Mouse (Mus musculus): ENCODE data around the gene Zfp759.
"Not testable (repeated sequence)": the region's sequence is repeated elsewhere in the genome, so short reads cannot be mapped to it uniquely, and the experiment has no call there.

Gene Zfp759

DNA sequence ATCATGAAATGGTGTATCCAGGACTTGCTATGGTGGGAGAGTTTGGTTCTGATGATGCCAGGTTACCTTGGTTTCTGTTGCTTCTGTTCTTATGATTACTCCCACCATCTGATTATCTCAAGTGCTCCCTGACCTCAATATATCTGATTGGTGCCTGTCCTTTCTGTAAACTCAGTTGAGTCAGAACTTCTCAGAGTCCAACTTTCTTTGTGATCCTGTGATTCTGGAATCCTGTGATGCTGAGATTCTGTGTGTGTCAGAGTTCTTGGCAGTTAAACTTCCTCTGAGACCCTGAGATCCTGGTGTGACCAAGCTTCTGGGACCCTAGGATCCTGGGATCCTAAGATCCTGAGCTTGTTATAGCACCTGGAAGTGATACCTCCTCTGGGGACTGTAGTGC is at the start of gene Zfp759:
TSS of gene Zfp759 (plus strand) at position 301 of the 400 bp plus-strand sequence.
- not testable (repeated sequence) for DNase-seq (ENCODE audit: low spot score)

DNA sequence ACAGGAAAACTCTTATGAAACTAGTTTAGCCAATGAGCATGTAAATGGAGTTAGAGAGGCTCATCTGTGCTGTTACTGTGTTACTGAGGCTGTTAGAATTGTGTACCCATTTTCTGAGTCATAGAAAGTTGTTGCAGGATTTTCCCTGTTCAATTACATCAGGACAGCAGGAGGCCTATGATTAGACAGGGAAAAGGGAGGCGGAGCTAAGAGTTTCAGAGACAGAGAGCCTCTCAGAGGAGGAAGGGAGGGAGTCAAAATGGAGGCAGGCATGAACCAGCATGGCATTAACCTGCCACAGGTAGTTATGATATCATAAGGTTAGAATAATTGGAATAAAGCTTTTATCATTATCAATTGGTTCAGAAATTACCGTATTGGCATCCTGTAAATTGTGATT is 48.7 kb upstream of the Zfp759 start:
- no peak for DNase-seq (ENCODE audit: low spot score)

DNA sequence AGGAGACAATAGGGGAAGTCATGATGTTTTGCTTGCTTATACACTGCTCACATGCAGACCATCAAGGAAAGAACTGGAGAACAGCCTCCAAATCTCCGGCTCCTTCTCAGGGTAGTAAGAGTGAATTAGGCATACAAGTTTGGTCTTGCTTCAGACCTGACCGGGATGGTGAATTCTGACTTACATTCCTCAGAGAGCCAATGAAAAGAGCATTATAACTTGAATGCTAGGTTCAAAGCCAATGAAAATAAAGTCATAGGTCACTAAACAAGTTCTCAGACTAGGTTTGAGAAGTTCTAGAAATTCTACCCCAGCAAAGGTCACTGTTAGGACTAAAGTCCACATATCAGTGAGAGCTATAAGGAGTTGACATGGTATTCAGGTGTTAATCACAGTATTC is 44.2 kb upstream of the Zfp759 start:
- no peak for DNase-seq (ENCODE audit: low spot score)

DNA sequence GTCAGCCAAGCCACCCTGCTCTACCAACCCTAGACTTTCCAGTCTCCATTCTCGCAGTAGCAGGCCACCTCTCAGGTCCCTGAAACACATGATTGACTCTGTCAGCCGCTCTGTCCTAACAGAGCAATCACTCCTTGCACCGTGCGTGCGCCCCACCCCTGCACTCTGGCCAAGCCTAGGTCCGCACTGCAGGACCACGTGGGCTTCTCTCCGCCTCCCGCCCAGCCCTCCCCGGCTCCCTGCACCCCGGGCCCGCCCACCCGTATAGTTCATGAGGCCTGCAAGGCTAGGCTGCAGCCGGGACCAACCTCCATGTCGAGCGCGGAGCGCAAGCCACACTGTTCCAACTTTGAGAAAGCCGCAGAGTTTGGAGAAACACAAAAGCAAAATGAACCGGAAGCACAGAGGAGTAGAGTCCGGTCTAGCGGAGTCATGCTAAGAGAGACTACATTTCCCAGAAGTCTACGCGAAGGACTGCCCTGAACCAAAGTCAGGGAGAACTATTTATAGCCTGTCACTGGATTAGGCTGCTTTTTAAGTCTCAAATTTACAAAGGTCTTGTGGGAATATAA is 40.2 kb upstream of the Zfp759 start:
- DNase-seq (ENCODE audit: low spot score), result peak; percentile 67

DNA sequence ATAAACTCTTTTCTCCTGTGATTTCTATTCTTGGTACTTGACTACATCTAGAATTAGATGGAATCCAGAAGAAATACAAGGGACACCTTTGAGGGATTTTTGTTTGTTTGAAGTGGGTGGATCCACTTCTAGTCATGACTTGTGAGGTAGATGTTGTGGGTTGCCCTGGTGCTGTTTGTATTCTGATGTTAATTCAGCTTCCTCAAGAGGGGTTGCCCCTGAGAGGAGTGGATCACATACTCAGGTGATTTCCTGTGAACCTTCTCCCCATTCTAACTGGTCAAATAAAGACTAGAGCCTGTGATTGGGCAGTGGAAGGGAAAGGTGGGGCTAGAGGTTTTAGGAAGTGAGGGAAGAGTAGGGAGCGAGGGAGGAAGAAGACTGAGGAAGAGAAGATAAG is 39.5 kb upstream of the Zfp759 start:
- DNase-seq (ENCODE audit: low spot score), result no peak

- no peak for DNase-seq (ENCODE audit: low spot score)
These were observed 31.3 kb upstream of the Zfp759 start for GRCm38 (mm10) chr13:67090154-67090553.

GRCm38 (mm10) chr13:67097876-67098275 is 23.6 kb upstream of the Zfp759 start, which contains the start of gene Zfp708:
Zfp708 (minus strand) TSS chr13:67097976.
- no peak for DNase-seq (ENCODE audit: low spot score)

DNA sequence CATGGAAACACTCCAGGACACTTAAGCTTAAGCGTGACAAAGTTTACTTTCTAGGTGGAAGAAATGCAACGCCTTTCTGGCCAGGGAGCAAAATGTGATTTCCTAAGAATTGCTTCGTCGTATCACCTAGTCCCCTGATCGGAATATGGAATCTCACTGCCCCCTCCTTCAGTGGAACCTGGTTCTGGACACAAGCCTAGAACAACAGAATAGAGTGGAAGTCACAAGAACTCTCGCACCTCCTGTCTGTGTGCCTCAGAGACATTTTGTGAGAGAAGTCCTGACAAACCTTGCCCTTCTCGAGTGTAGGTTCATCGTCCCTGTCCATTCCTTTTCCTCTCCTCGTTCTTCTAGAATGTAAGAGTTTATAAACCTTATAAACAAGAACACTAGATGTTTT is 13.8 kb upstream of the Zfp759 start:
- DNase-seq (ENCODE audit: low spot score), result no peak

- DNase-seq (ENCODE audit: low spot score), result peak; percentile 92
These were observed 13.2 kb upstream of the Zfp759 start, which contains the start of gene Gm28557 for GRCm38 (mm10) chr13:67108194-67108820. Gm28557 (minus strand) TSS chr13:67108604.

- DNase-seq (ENCODE audit: low spot score), result peak; percentile 77
These were observed 12.6 kb upstream of the Zfp759 start for GRCm38 (mm10) chr13:67108821-67109206.

DNA sequence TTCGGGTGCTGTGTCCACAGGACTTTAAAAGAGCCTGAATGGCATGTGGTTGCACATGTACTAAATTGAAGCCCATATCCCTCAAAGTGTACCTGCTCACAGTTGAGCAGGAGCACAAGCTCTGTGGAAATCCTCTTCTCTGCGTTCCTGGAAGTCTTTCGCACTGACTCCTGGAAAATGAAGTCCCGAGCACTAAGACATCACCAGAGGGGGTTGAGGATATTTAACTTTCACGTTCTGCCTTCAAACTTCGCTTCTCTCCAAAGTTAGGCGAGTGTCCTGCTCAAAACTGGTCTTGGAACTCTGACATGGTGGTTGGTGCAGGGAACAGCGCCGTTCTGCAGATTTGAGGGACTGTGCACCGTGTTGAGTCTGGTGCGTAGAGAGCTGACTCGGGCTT is 9.4 kb upstream of the Zfp759 start:
- DNase-seq (ENCODE audit: low spot score), result no peak

GRCm38 (mm10) chr13:67113287-67113686 is 8.2 kb upstream of the Zfp759 start:
- no peak for DNase-seq (ENCODE audit: low spot score)

- DNase-seq (ENCODE audit: low spot score), result not testable (repeated sequence)
These were observed 5.3 kb upstream of the Zfp759 start, which contains the start of gene Rslcan18 for GRCm38 (mm10) chr13:67116163-67116562. Rslcan18 (minus strand) TSS chr13:67116263.

DNA sequence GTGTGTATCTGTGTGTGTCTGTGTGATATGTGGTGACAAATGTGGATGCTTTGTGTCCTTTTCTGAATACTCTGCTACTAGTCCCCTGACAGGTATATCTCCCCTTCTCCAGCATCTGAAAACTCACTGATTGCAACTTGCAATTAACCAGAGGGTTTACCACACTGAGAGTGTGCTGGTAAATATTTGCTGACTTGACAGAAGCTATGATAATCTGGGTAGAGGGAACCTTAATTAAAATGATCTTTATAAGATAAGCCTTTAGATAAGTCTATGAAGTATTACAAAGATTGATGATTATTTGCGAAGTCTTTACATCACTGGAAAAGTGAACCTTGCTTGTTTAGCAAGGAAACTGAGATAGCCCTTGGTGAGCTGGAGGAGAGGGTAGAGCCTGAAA is 3.0 kb downstream of the Zfp759 start:
- DNase-seq (ENCODE audit: low spot score), result no peak

GRCm38 (mm10) chr13:67127507-67127906 is 6.0 kb downstream of the Zfp759 start:
- not testable (repeated sequence) for DNase-seq (ENCODE audit: low spot score)

DNA sequence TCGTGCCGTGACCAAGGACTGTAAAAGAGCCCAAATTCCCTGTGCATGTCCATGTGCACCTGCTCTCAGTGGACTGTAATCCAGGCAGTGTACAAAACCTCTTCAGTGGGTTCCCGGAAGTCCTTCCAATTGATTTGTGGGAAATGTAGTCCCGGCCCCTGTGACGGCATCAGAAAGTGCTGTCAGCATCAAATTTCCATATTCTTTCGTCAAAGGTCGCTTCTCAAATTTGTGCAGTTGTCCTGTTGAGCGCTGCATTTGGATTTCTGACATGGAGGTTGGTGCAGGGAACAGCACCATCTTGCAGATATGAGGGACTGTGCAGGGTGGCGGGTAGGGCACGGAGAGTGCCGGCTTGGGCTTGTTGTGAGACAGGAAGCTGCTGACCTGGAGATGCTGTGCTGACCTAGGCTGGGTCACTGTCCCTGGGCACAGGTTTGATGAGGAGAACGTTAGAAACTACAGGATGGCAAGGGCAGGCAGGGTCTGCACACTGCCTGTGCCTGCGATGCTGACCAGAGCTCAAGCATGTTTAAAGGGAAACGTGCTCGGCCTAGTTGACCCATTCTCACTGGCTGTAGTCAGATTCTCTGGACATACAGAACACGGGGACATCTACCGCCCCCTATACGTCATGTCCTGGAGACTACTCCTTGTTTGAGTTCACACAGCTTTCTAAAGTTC is 6.7 kb downstream of the Zfp759 start:
- peak; percentile 82 for DNase-seq (ENCODE audit: low spot score)

DNA sequence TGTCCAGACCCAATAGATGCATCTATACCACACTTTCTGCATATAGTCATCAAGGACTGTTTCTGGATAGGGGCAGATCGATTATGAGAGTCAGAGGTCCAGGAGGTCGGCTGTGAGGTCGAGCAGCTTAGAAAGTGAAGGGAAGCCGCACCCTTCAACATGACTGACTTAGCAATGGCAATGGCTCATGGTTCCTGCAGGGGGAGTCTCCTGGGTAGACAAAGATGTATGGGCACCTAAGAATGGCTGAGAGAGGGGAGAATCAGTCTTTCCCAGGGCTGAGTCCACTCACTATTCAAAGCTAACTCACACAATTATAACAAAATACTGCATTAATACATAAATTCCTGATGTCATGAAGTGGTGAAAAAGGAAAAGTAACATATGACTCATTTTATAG is 44.7 kb downstream of the Zfp759 start:
- DNase-seq (ENCODE audit: low spot score), result not testable (repeated sequence)

DNA sequence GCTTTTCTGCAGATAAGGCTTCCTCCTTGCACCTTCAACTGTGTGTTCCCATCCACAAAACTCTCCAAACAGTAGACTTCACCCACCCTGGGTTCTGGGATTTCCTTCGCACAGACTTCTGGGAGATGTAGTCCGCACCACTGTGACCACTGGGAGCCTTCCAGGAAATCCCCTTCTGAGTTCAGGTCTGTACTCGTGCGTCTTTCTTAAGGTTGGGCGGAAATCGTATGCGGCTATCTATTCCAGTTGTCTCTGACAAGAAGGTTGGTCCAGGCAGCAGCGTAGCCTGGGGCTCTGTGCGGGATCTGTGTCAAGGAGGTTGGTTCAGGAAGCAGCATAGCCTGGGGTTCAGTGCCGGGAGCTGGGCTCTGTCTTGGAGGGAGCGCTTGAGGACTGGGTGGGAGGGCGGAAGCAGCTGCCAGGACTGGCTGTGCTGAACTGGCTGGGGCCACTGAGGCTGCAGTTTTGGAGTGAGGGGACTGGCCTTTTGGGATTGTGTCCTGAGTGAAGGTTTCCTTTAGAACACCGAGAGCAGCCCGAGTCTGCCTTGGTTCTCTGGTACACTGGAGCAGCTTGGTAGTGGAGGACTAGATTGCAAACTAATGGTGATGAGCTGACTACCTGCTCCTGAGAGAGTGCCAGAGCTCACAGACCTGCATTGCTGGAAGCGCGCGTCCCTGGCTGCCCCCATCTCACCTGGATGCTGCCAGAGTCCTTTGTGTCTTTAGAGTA is 51.7 kb downstream of the Zfp759 start, which contains the start of gene Rsl1:
TSS of gene Rsl1 (plus strand) at position 192 of the 732 bp plus-strand sequence.
- peak; percentile 86 for DNase-seq (ENCODE audit: low spot score)

- no peak for DNase-seq (ENCODE audit: low spot score)
These were observed 52.2 kb downstream of the Zfp759 start for GRCm38 (mm10) chr13:67173723-67174055.

Data from T-cell, adult 2 months (primary cell).